Mouse (Mus musculus) ES-E14 (cell line): Measurements from ENCODE around the gene Hsd3b6. TPM values are rescaled to one million over a fixed set of nuclear protein-coding genes. Genes with fewer than 3 reads are reported as not detected.

Experiments used
- DNase-seq: peaks from one replicate; pipeline ENCODE4 v3.0.0-alpha.2; 2013; ENCODE audit warnings: low read depth, low spot score
- H3K27ac ChIP-seq: 2 replicates; pipeline ENCODE4 v1.5.1; 2012; ENCODE audit warnings: low read depth, mild to moderate bottlenecking, low read length, moderate library complexity, mixed read lengths; ENCODE audit not compliant: poor library complexity, insufficient read depth, severe bottlenecking
- H3K36me3 ChIP-seq: 2 replicates; pipeline ENCODE4 v1.6.1; 2012; ENCODE audit warnings: mild to moderate bottlenecking, low read length, moderate library complexity, mixed read lengths; ENCODE audit not compliant: control insufficient read depth, poor library complexity, insufficient read depth, severe bottlenecking
- H3K4me1 ChIP-seq, 2 experiments: fragments of 150-350 bp in 1 of 2; sonication (generic) in 1 of 2; 2 replicates each; pipeline ENCODE4 v1.6.1; 2012; ENCODE audit warnings: low read length in 2 of 2, mild to moderate bottlenecking in 1 of 2, mixed read lengths in 1 of 2; ENCODE audit not compliant: control insufficient read depth in 2 of 2, insufficient read depth in 2 of 2, poor library complexity in 1 of 2
- H3K4me3 ChIP-seq, 2 experiments: fragments of 150-350 bp in 1 of 2; sonication (generic) in 1 of 2; 2 replicates each; pipeline ENCODE4 v1.5.1; 2012; ENCODE audit warnings: low read length in 2 of 2, low read depth in 1 of 2, mild to moderate bottlenecking in 1 of 2, mixed read lengths in 1 of 2; ENCODE audit not compliant: insufficient read depth in 1 of 2, poor library complexity in 1 of 2, severe bottlenecking in 1 of 2
- H3K9ac ChIP-seq: 2 replicates; pipeline ENCODE4 v1.6.1; 2012; ENCODE audit warnings: low read depth, mild to moderate bottlenecking, low read length, mixed read lengths; ENCODE audit not compliant: poor library complexity, insufficient read depth, severe bottlenecking
- H3K9me3 ChIP-seq: fragments of 150-350 bp; sonication (generic); 2 replicates; pipeline ENCODE4 v1.6.1; 2012; ENCODE audit warnings: low read depth, mild to moderate bottlenecking, low read length; ENCODE audit not compliant: control insufficient read depth, insufficient read depth
- CHD2 ChIP-seq: IDR thresholded peaks from 2 replicates; pipeline ENCODE4 v1.6.1; 2014; ENCODE audit warnings: mild to moderate bottlenecking, low read depth, low read length, inconsistent platforms
- HCFC1 ChIP-seq: IDR thresholded peaks from 2 replicates; pipeline ENCODE4 v1.6.1; 2012; ENCODE audit warnings: low read length, inconsistent platforms, borderline replicate concordance; ENCODE audit not compliant: insufficient read depth
- MAFK ChIP-seq: IDR thresholded peaks from 2 replicates; pipeline ENCODE4 v1.6.1; 2014; ENCODE audit warnings: mild to moderate bottlenecking, low read depth, low read length, inconsistent platforms; ENCODE audit not compliant: insufficient read depth
- ZC3H11A ChIP-seq: IDR thresholded peaks from 2 replicates; pipeline ENCODE4 v1.6.1; 2012; ENCODE audit warnings: low read depth, mild to moderate bottlenecking, inconsistent platforms, low read length, borderline replicate concordance
- ZNF384 ChIP-seq: IDR thresholded peaks from 2 replicates; pipeline ENCODE4 v1.6.1; 2012; ENCODE audit warnings: low read depth, low read length, inconsistent platforms
- in situ Hi-C, 2 experiments: fragments of 600-800 bp; cut with MboI; formaldehyde crosslinking; loops; one replicate each; pipeline ENCODE4 v1.15.1; 2025; ENCODE audit warnings: low sequenced_read_pairs in 2 of 2, inconsistent platforms in 1 of 2; ENCODE audit not compliant: unreplicated experiment in 2 of 2
- total RNA-seq: library from RNA; depleted of rRNA; stranded (reverse); fragments of 300-350 nt; gene quantifications from 2 replicates; pipeline ENCODE4 v1.2.3, GENCODE M21; 2012; rRNA removed

The Hsd3b6 gene
- total RNA-seq = not detected in 2 replicates

DNA sequence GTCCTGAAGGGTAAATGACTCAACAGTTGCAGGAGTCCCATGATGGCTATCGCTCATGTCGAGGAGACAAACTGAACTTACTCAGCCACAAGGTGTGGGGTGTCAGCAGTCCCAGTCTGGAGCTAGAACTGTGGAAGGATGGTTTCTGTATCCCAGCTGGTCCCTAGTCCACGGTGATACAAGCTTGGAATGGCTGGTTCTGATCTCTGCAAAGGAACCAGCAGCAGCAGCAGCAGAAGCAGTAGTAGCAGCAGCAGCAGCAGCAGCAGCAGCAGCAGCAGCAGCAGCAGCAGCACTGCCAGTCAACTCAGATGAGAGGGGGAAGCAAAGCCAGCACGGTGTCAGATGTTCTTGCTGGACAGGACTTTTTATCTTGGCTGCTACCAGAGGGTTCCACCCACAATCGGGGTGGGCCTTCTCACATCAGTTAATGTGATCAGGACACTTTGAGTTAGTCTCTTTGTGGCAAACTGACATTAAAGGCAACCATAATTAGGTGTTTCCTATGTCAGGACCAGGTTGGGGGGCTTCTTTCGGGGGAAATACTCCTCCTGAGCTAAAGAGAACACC, at the start of gene Hsd3b6:
Hsd3b6 (minus strand) TSS at position 343 of the 570 bp plus-strand sequence.
- no peaks in the 10 kb centered on the region for H3K9me3 ChIP-seq
- no peaks in the 10 kb centered on the region for H3K36me3 ChIP-seq
- in situ Hi-C loops = no loop called here
- no peaks in the 10 kb centered on the region for H3K4me1 ChIP-seq
- H3K27ac ChIP-seq = no peak within 1 kb of the TSS
- no peak for DNase-seq
- H3K9ac ChIP-seq = no peak within 1 kb of the TSS
- H3K4me3 ChIP-seq = no peak within 1 kb of the TSS
- TF ChIP-seq CHD2 (no peak), ZC3H11A (no peak), HCFC1 (no peak), ZNF384 (no peak), MAFK (no peak)

DNA sequence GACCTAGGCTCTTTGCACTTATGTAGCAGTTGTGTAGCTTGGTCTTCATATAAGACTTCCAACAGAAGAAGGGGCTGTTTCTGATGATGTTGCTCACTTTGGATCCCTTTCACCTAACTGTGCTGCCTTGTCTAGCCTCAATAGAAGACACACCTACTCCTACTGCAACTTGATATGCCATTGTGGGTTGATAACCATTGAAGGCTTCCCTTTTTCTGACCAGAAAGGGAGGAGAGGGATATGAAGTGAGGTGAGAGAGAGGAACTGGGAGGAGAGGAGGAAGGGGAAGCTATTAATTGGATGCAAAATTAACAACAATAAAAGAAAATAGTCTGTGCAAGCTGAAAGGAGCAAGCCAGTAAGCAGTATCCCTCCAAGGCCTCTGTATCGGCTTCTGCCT, 48.6 kb upstream of the Hsd3b6 start:
- in situ Hi-C loops = no loop called here
- Histone ChIP-seq H3K9ac (no peak overlapping the region), H3K4me1 (no peaks in the 10 kb centered on the region), H3K9me3 (no peaks in the 10 kb centered on the region), H3K4me3 (no peak overlapping the region), H3K36me3 (no peaks in the 10 kb centered on the region), H3K27ac (no peak overlapping the region)
- DNase-seq = no peak
- TF ChIP-seq CHD2 (no peak), ZNF384 (no peak), HCFC1 (no peak), ZC3H11A (no peak), MAFK (no peak)

DNA sequence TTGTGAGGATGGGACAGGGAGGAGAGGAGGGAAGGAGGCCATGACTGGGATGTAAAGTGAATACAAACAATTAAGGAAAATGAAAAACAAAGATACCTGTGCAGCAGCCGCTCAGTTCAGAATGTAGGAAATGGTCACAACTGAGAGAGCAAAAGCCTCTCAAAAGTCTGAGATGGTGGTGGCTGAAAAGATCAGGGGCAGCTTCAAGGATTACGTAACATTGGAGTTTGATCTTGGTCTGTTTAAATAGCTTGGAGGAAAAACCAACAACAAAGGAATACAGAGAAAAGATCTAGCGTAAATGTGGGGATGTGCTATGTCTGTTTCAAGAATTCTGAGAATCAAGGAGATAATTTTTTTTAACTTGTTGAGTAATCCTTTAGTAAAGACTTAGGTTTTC, 45.3 kb upstream of the Hsd3b6 start, which contains the start of gene Hsd3b1:
Hsd3b1 (minus strand) TSS at position 219 of the 400 bp plus-strand sequence.
- Histone ChIP-seq H3K36me3 (no peaks in the 10 kb centered on the region), H3K9me3 (no peaks in the 10 kb centered on the region), H3K27ac (no peak within 1 kb of the TSS), H3K4me1 (no peaks in the 10 kb centered on the region), H3K9ac (no peak within 1 kb of the TSS), H3K4me3 (no peak within 1 kb of the TSS)
- DNase-seq = no peak
- TF ChIP-seq ZC3H11A (no peak), HCFC1 (no peak), MAFK (no peak), ZNF384 (no peak), CHD2 (no peak)
- in situ Hi-C loops = no loop called here

DNA sequence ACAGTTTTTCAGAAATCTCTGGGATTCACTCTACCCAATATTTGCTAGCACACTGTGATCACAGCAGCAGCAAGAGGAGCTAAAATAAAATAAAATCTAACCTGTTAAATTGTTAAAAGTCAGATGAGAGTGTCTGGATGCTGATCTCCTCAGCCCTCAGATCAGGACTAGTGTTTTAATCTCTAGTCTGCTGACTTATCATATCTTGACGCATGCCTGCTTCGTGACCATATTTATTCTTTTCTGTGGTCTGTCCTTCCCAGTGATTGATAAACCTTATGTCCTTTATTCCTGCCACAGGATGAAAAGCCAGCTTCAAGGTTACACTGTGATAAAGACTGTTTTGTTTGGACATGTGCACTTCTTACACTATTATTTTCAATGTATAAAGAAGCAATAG, 43.8 kb upstream of the Hsd3b6 start:
- in situ Hi-C loops = no loop called here
- Histone ChIP-seq H3K4me3 (no peak overlapping the region), H3K27ac (no peak overlapping the region), H3K9ac (no peak overlapping the region), H3K9me3 (no peaks in the 10 kb centered on the region), H3K36me3 (no peaks in the 10 kb centered on the region), H3K4me1 (no peaks in the 10 kb centered on the region)
- no peak for DNase-seq
- TF ChIP-seq HCFC1 (no peak), ZNF384 (no peak), ZC3H11A (no peak), MAFK (no peak), CHD2 (no peak)

DNA sequence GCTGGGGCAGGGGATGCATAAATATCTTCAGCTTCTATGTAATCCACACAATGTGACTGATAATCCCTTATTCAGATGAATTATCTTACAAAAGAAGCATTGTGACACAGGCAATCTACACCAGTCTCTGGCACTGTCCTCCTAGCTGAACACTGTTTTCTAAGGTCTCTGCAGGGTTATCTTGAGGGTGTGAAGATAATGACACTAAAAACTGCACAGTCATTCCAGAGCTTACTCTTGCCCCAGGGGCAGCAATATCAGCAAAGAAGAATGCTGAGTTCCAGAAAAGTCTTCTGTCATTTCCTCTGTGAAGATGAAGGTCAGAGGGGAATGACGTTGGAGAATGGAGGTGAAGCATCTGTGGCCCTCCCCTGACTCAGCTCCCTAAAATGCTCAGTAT, 42.6 kb upstream of the Hsd3b6 start:
- Histone ChIP-seq H3K27ac (no peak overlapping the region), H3K4me3 (no peak overlapping the region), H3K36me3 (no peaks in the 10 kb centered on the region), H3K9ac (no peak overlapping the region), H3K9me3 (no peaks in the 10 kb centered on the region), H3K4me1 (no peaks in the 10 kb centered on the region)
- DNase-seq = no peak
- in situ Hi-C loops = no loop called here
- no peak for TF ChIP-seq HCFC1
- no peak for TF ChIP-seq ZC3H11A
- TF ChIP-seq MAFK = no peak
- no peak for TF ChIP-seq ZNF384
- no peak for TF ChIP-seq CHD2
